Mouse (Mus musculus) cerebellum, postnatal 36 days (tissue): ENCODE results near the gene Dnah6.

Experiments used
- DNase-seq, 2 experiments: peaks; one replicate each; pipeline ENCODE4 v3.0.0; 2021 to 2022; ENCODE audit warnings: mixed read lengths in 2 of 2

The Dnah6 gene

GRCm38 (mm10) chr6:73227376-73228158 lies 6.1 kb upstream of the Dnah6 start:
- DNase-seq, result no peak

DNA sequence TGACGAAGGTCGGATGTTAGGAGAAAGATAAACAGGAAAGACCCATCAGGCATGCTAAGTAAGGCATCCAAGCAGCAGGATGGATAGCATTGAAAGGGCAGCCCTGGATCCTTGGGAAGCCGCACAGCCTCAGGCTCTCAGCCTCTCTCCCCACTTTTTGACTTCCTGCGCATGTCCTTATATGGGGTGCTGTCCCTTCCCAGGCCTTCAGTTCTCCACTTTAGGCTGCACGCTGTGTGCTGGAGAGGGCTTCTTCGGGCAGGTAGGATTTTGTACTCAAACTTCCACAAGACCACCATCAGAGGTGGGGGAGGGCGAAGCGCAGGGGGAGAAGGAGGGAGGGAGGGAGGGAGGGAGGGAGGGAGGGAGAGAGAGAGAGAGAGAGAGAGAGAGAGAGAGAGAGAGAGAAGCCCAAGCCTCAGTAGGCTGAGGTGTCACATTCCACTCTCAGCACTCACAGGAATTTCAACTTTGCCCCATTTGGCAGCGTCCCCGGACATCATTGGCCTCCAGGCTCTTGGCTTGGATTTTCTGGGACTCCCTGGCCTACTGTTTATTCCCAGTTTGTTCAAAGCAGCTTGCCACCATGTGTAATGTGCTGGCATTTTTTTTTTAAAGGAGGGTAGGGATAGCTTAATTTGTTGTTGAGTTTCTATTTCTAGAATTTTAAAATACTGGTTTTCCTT lies 1.5 kb upstream of the Dnah6 start:
- peak; percentile 51 to 62 for DNase-seq

DNA sequence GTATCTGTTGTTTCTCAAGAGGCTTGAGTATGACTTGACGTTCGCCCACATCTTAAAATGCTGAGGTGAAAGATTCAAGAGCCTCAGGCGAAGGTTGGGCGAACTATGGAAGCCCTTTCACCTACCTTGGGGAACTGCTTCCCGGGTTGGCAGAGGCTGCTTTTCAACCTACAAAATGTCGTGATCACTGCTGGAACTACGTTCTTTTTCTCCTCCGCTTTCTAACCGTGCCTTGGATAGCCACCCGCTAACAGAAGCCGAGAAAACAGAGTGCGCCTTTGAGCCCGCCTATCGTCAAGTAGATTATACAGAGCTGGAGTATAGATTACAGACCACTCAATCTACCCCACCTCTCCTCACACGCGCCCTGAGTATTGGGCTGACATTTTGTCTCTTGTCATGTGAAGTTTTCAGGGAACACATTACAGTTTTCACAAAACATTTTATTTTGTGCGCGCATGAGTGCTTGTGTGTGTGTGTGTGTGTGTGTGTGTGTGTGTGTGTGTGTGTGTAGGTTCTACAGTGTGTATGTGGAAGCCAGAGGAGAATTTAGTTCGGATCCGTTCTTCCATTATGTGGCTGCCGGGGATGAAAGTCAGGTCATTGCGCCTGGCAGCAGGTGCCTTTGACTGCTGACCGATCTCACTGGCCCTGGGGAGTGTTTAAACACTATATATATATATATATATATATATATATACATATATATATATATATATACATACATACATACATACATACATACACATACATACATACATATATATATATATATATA lies 696 bp upstream of the Dnah6 start:
- DNase-seq, result no peak

DNA sequence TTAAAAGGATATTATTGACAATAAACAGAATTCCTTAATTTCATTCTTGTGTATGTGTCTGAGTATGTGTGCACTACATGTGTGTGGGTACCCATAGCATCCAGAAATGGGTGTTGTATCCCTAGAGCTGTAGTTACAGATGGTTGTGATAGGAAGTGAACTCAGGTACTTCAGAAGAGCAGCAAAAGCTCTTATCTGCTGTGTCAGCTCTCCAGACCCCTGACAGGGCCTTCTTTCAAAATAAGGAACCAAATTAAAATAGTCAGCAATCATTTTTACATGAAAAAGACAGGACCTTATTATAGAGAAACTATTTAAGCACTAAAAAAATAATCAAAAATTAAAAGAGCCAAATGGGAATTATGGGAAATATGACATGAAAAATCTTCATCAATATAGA lies 9.8 kb downstream of the Dnah6 start:
- no peak for DNase-seq

DNA sequence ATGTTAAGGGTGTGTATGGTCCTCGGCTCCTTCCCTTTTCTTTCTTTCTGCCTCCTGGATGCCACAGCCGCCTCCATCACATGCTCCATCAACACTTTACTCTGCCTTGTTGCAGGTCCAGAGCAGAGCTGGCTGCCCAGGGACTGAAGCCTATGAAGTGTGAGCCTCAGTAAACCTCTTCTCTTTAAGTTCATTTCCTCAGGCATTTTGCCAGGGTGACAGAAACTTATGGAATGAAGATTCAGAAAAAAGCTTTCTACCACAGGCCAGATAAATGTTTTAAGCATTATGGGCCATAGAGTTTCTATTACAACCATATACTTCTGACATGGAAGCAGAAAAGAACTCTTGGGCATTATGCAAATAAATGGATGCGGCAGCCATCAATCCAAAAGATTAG lies 10.4 kb downstream of the Dnah6 start:
- DNase-seq, result no peak

- DNase-seq, result no peak
Observed at GRCm38 (mm10) chr6:73210445-73210972, 10.9 kb downstream of the Dnah6 start.

GRCm38 (mm10) chr6:73209598-73209997 lies 11.9 kb downstream of the Dnah6 start:
- DNase-seq, result no peak

GRCm38 (mm10) chr6:73204937-73205336 lies 16.5 kb downstream of the Dnah6 start:
- no peak for DNase-seq

GRCm38 (mm10) chr6:73203724-73204123 lies 17.7 kb downstream of the Dnah6 start:
- no peak for DNase-seq

DNA sequence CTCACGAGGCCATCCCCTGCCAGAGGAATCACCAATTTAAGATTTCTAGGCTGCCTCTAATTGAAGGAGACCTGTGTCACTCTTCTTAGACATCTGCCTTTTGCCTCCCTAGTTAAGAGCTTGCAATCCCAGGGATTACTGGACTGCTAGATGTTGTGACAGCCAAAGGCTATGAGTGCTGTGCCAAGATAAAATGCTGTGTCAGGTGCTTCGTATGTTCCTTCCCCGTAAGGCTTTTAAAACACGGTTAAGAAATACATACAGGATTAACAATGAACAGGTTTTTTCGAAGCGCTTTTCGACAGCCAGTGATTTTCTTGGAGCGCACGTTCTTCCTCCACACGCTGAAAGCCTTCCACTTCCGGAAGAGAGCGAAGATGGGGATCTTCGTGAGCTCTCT lies 26.2 kb downstream of the Dnah6 start:
- DNase-seq, result no peak

DNA sequence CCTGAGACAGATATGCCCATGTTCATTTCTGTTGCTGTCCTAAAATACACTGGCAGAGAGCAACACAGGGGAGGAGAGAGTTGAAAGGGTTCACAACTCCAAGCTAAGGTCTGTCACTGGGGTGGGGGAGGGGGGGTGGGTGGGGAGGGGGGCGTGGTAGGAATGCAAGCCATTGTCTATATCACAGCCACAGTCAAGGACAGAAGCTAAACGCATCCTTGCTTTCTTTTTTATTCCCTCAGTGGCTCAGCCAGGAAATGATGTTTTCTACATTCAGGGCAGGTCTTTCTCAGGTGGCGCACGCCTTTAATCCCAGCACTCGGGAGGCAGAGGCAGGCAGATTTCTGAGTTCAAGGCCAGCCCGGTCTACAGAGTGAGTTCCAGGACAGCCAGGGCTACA lies 30.7 kb downstream of the Dnah6 start:
- DNase-seq, result no peak

DNA sequence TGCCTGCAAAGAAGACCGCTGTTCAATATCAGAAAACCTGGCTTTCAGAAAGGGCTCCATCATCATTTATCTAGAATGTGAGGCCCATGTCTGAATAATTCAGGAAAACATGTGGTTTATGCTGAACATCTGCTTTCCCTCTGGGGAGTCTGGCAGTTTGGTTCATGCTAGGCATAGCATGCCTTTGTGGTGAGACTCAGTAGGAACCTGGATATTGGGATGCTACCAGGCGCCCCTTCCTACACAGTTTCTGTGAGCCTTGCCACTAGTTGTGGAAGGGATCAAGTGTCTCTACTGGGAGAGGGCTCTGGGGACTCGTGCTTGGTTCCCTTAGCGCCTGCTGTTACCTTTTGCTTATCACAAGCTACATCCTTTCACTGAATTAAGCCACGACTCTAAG lies 37.2 kb downstream of the Dnah6 start:
- DNase-seq, result no peak

- DNase-seq, result no peak
Observed at GRCm38 (mm10) chr6:73182987-73183386, 38.5 kb downstream of the Dnah6 start.

- DNase-seq, result no peak
Observed at GRCm38 (mm10) chr6:73182410-73182809, 39.0 kb downstream of the Dnah6 start.

DNA sequence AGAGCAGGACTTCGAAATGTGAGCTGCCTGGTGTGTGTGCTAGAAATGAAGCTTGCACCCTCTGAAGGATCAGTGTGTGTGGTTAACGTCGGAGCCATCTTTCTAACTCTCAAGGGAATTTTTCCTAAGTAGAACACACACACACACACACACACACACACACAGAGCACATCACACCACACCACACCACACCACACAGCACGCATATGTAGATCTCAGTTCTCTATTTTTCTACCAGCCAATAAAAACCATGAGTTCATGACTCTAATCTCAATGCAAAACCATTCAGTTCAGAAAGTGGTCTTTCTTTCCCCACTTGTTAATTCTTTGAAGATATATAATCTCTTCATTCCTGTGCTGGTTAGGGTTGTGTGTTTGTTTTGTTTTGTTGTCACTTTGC lies 39.4 kb downstream of the Dnah6 start:
- DNase-seq, result no peak

GRCm38 (mm10) chr6:73175156-73175555 lies 46.3 kb downstream of the Dnah6 start:
- DNase-seq, result no peak

- DNase-seq, result no peak
Observed at GRCm38 (mm10) chr6:73167230-73167629, 54.2 kb downstream of the Dnah6 start.

DNA sequence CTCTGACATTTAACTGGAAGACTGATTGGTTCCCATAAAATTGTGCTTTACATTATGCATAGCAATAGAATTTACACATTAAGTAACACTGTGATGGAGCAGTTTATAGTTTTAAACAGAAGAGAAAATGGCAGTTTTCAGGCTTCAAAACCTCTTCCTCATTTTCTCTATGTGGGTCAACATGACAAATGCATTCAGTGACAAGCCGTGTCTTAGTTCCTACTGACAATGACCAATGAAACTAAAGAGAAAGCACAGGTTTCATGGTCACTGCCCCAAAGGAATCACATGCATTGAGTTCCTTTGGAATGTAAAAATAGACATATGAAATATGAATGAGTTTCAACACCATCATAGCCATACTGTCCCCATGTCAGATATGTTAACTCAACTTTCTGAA lies 58.5 kb downstream of the Dnah6 start:
- DNase-seq, result no peak

DNA sequence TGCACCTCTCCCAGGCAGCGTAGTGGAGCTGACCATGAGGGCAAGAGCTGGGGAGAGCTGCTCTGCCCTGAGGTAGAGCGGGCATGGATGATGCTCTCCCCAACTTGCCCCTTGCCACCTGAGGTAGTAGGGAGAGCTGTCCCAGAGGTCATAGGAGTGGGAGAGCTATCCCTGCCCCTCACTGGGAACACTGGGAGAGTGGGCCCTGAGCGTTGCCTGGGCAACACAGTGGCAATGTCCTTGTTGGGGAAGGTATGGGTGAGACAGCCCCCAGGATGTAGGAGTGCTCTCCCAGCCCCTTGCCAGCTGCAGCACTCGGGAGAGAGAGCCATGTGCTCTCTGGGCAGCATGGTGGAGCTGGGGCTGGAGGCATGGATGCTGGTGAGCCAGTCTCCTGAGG lies 60.1 kb downstream of the Dnah6 start:
- no peak for DNase-seq

- DNase-seq, result no peak
Observed at GRCm38 (mm10) chr6:73155455-73155854, 66.0 kb downstream of the Dnah6 start.

- DNase-seq, result peak; percentile 77 to 85
Observed at GRCm38 (mm10) chr6:73153675-73154074, 67.8 kb downstream of the Dnah6 start.

DNA sequence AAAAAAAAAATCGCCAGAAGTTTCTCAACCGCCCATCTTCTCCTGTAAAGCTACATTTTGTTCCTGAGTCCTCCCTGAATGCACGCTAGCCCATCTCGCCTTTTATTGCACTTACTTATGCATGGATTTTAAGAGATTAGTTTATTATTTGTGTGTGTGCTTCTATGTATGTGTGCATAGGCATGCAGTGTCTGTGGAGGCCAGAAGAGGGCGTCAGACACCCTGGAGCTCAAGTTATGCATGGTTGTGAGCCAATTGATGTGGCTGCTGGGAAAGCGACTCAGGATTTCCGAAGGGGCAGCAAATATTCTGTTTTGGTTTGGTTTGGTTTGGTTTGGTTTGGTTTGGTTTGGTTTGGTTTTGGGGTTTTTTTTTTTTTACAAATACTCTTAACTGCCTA lies 78.0 kb downstream of the Dnah6 start:
- no peak for DNase-seq

- DNase-seq, result no peak
Observed at GRCm38 (mm10) chr6:73142776-73143175, 78.7 kb downstream of the Dnah6 start.

GRCm38 (mm10) chr6:73140836-73141235 lies 80.6 kb downstream of the Dnah6 start:
- DNase-seq, result no peak
